Mouse (Mus musculus): ENCODE results near the gene Apba3. TPM values are rescaled to one million over a fixed set of nuclear protein-coding genes. Genes with fewer than 3 reads are reported as not detected.

The Apba3 gene
- 17.8 and 19.1 TPM in 2 replicates for polyA plus RNA-seq (2015; fragmentation: Nextera tagmentation; extraction: Ambion mirVana)

DNA sequence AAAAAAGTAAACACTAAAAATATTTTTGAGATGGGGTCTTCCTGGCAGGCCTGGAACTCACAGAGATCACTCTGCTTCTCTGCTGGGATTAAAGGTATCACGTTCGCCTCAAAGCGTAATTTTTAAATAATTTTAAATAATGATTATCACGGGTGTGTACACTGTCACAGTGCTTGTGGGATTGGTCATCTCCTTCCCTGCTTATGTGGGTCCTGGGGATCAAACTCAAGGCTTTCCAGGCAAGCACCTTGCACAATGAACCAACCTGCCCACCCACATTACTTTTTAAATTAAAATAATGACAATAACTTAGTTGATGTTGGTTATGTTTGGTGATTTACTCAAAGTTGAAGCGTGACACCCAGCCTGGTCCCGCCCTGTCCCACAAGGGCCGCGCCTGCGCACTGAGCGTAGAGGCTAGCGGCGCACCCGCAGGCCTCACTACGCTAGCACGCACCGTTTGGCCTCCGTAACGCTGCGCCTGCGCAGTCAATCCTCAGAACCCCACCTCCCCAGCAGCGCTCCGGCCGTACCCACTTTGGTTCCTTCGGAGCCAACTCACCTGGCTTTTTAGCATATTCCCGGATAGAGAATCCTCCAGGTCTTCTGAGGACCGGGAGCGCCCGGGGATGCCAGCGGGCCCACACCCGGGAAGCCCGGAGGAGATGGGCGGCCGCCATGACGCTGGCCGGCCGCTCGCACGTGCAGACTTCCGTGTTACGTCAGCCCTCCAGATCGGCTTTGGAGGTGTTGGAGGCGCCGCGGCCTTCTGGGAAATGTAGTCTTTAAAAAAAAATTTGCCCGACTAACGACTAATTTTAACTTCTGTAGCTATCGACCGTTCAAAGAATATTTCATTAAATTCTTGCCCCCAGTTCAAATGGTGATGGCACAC is at the start of gene Apba3, which contains the start of gene Mrpl54:
Apba3 (plus strand) TSS at position 750 of the 895 bp plus-strand sequence.
Mrpl54 (minus strand) TSS at position 724 of the 895 bp plus-strand sequence.

DNA sequence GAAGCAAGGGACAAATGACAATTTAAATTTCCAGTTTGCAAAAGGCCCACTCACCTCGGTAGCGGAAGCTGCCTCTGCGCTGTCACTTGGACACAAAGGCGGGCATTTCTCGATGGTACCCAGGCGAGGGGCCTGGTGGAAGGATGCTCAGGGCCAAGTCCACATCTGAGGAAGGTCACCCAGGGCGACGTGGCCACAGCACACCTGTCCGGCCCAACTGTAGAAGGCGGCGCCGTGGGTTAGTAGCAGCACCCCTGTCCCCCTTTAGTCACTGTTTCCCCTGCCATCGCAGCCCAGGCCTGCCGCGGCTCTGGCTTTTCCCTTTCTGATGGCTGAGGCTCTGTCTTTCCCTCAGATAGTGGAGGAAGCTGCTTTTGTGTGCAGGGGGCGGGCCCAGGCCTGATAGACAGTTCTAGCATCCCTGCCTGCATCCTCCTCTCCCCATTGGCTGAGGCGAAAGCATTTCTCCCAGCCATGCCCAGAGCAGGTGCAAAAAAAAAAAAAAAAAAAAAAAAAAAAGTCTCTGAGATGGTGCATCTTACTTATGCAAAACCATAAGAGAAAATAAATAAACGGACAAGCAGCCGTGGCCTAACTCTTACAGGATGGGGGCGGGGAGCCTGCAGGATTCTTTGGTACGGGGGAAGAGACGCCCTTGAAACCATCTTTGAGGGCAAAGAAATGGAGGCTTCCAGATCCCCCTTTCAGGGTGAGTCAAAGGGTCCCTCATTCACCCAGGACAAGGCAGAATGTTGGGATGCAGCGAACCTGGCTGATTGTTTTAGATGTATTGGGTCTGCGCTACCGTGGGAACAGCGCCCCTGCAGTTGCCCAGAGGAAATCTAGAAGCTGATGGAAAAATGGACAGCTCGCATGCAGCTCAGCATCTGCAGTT is 36.1 kb upstream of the Apba3 start, which contains the start of gene Atcay:
Atcay (minus strand) TSS at position 396 of the 895 bp plus-strand sequence.

DNA sequence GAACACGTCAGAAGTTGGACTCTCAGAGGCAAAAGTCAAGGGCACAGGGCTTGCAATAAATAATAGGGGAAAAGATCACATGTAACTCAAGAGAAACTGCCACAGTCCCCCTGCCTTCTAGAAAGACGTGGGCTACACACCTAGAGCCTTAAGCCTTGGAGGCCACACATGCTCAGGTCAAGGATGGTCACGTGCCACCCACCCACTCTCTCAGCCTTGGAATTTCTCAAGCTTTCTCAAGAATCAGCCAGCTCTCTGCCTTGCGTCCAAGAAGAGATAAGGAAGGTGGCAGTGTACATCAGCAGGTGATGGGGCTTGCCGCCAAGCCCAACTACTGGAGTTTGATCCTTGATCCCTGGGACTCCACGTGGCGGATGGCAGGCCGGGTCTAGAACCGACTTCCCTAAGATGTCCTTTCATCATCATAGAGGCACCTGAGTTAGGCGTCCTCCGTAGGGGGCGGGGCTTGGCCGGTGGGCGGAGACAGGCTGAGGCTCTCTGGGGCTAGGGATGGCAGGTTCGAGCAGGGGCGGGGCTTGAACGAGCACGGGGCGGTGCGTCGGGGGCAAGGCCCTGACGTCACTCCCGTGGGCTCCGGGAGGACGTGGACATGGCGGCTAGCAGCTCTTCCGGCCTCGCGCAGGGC is 34.1 kb upstream of the Apba3 start, which contains the start of gene Zfr2:
Zfr2 (plus strand) TSS at position 576 of the 646 bp plus-strand sequence.

DNA sequence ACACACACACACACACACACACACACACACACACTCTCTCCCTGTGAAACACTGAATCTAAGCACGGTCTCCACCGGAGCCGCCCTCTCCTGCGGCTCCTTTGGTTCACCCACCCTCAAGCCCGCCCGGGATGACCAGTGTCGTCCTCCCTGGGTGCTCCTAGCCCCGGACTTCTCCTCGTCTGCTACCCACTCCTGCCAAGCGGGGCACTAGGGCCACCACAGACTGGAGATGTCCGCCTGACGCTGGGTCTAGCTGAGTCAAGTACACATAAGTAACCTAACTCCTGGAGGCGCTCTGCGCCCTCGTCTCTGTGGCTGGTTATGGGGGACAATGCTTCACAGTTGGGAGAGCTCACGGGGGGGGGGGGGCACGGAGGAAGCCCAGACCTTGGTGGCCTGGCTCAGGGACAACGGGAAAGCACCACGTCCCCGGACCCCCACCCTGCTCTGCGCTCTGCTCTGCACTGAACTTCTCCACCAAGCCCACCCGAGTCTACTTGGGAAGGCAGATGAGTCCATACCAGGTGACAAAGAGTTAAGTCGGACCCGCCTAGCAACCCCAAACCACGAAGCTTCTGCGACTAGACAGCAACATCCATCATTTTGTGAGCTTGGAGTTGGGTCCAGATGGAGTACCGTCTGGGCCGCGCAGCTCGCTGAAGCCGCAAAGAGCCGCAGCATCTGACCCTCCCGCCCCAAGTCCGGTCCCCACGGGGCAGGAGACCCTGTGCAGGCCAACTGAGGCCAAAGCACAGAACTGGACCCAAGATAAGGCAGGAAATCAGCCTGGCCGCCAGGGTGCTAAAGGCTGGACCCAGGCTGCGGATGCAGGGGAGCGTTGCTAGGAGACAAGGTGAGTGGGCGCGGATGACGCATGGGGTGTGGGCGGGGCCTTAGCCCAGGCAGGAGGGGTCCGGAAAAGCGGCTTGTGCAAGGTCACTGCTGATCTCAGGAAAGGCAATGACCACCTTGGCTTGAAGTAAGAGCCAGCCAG is 14.0 kb upstream of the Apba3 start, which contains the start of gene Matk:
Matk (plus strand) TSS at position 512 of the 996 bp plus-strand sequence.

DNA sequence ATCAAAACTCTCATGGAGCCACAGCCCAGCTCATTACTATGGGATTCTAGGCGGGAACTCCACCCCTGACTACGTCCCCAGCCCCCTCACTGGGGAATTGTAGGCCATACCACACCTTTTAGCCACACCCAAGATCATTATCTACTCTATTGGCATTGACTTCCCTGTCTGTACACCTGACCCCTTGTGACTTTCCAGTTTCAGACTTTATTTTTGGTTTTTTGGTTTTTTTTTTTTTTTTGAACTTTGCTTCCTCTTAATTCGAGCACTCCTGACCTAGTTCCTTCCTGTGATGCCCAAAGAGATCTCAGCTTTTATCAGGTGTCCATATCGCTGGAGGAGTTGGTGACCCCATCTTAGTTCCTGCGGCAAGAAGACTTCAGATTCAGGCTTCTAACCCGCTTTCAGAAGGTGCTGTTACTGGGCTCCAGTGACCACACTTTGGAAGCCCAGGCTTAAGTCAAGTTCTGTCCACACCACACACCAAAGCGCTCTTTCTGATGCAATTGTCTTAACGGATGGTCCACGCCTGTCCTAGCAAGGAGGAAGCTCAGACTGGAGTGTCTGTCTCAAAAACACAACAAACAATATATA is 24.8 kb downstream of the Apba3 start, which contains the start of gene Tjp3:
Tjp3 (minus strand) TSS at position 71 of the 594 bp plus-strand sequence.

DNA sequence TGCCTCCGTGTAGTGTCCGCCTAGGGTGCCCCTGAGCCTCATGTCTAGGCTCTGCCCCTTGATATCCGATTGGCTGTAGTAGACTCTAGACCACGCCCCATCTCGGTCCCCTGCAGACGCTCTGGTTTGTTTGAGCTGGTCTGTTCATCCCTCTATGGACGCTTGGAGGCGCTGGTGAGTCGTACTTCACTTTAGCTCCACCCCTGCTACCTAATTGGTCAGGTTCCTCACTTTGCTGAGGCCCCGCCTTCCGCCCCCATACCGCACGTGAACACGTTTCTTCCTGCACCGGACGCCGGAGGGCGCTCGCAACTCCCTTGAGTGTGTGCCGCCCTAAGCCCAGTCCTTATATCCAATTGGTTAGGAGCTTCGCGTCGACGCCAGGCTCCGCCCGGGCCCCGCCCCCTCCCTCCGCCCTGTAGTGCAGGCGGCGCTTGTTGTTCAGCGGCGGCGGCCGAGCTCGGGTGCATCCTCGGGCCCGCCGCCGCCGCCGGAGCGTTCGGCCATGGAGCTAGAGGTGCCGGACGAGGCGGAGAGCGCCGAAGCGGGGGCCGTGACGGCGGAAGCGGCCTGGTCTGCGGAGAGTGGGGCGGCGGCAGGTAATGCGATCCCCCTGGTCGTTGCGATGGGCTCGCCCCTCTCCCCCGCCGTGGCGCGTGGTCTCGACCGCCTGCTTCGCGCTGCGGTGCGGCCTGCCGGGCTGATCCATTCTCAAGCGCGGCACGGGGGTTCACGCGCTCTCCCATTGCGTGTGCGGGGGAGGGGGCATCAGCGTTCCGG is 26.0 kb downstream of the Apba3 start, which contains the start of gene Pip5k1c:
Pip5k1c (plus strand) TSS at position 410 of the 780 bp plus-strand sequence.

DNA sequence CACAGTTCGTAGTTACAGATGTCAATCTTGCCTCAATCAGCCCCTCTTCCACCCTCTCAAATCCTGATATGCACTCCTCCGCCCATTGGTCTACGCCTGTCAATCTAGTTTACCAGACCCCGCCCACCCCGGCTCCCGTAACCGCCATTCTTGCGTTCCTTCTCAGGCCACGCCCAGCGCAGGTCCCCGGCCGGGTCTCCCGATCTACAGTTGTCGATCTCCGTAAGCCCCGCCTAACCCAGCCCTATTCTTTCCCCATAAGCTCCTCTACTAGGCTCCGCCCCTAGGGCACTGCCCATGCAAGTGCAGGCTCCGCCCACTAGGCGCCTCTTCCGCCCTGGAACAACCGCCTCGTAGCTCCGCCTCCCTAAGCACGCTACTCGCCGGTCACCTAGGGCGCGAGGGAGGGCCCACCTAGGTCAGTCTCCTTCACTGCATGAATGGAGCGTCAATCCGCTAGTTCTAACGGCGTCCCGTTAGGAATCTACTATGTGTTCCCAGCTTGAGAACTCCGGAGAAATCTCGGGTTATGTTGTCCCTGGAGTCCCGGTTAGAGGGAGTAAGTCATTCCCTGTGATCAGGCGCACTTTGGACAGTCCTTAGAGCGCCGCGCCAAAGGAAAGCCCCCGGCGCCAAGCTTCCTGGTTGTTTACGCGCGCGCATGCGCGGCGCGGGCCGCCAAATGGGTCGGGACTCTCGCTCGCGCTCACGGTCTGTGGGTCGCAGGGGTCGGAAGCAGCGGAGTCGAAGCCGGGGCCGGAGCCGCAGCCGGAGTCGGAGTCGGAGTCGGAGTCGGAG is 54.0 kb downstream of the Apba3 start, which contains the start of gene Cactin:
Cactin (plus strand) TSS at position 554 of the 798 bp plus-strand sequence.

Other genes with a start within 250 kb of the Apba3 start
- gene Diras1, start 241.3 kb upstream of the Apba3 start, polyA plus RNA-seq (2015; fragmentation: Nextera tagmentation; extraction: Ambion mirVana) = not detected in 2 replicates
- 5.5 and 7.1 TPM in 2 replicates for gene Slc39a3, start 229.5 kb upstream of the Apba3 start, polyA plus RNA-seq (2015; fragmentation: Nextera tagmentation; extraction: Ambion mirVana)
- gene Sgta, start 206.8 kb upstream of the Apba3 start, polyA plus RNA-seq (2015; fragmentation: Nextera tagmentation; extraction: Ambion mirVana) = 54.6 and 63.6 TPM in 2 replicates
- gene Thop1, start 196.9 kb upstream of the Apba3 start, polyA plus RNA-seq (2015; fragmentation: Nextera tagmentation; extraction: Ambion mirVana) = 19.3 and 20.4 TPM in 2 replicates
- 0.30 and 0.38 TPM in 2 replicates for gene Creb3l3, start 168.1 kb upstream of the Apba3 start, polyA plus RNA-seq (2015; fragmentation: Nextera tagmentation; extraction: Ambion mirVana)
- 93.5 and 93.8 TPM in 2 replicates for gene Map2k2, start 161.0 kb upstream of the Apba3 start, polyA plus RNA-seq (2015; fragmentation: Nextera tagmentation; extraction: Ambion mirVana)
- 59.5 and 59.9 TPM in 2 replicates for gene Zbtb7a, start 131.7 kb upstream of the Apba3 start, polyA plus RNA-seq (2015; fragmentation: Nextera tagmentation; extraction: Ambion mirVana)
- gene Pias4, start 99.0 kb upstream of the Apba3 start, polyA plus RNA-seq (2015; fragmentation: Nextera tagmentation; extraction: Ambion mirVana) = 25.3 and 25.7 TPM in 2 replicates
- gene Eef2, start 90.3 kb upstream of the Apba3 start, polyA plus RNA-seq (2015; fragmentation: Nextera tagmentation; extraction: Ambion mirVana) = 454 and 484 TPM in 2 replicates
- 22.4 and 23.8 TPM in 2 replicates for gene Dapk3, start 84.0 kb upstream of the Apba3 start, polyA plus RNA-seq (2015; fragmentation: Nextera tagmentation; extraction: Ambion mirVana)
- not detected in 2 replicates for gene 4930442H23Rik, start 83.1 kb upstream of the Apba3 start, polyA plus RNA-seq (2015; fragmentation: Nextera tagmentation; extraction: Ambion mirVana)
- not detected in 2 replicates for gene Nmrk2, start 64.9 kb upstream of the Apba3 start, polyA plus RNA-seq (2015; fragmentation: Nextera tagmentation; extraction: Ambion mirVana)
- gene Atcay, start 36.1 kb upstream of the Apba3 start, polyA plus RNA-seq (2015; fragmentation: Nextera tagmentation; extraction: Ambion mirVana) = not detected in 2 replicates
- 0.65 and 0.82 TPM in 2 replicates for gene Zfr2, start 33.8 kb upstream of the Apba3 start, polyA plus RNA-seq (2015; fragmentation: Nextera tagmentation; extraction: Ambion mirVana)
- gene Matk, start 14.0 kb upstream of the Apba3 start, polyA plus RNA-seq (2015; fragmentation: Nextera tagmentation; extraction: Ambion mirVana) = 4.1 and 6.0 TPM in 2 replicates
- gene Mrpl54, start within 50 bp of the Apba3 start, polyA plus RNA-seq (2015; fragmentation: Nextera tagmentation; extraction: Ambion mirVana) = 126 and 131 TPM in 2 replicates
- gene Tjp3, start 24.6 kb downstream of the Apba3 start, polyA plus RNA-seq (2015; fragmentation: Nextera tagmentation; extraction: Ambion mirVana) = 0.53 and 1.2 TPM in 2 replicates
- gene Pip5k1c, start 26.0 kb downstream of the Apba3 start, polyA plus RNA-seq (2015; fragmentation: Nextera tagmentation; extraction: Ambion mirVana) = 15.4 and 20.0 TPM in 2 replicates
- gene Cactin, start 54.1 kb downstream of the Apba3 start, polyA plus RNA-seq (2015; fragmentation: Nextera tagmentation; extraction: Ambion mirVana) = 27.4 and 29.3 TPM in 2 replicates
- gene Tbxa2r, start 61.8 kb downstream of the Apba3 start, polyA plus RNA-seq (2015; fragmentation: Nextera tagmentation; extraction: Ambion mirVana) = 13.1 and 18.9 TPM in 2 replicates
- gene Gipc3, start 76.3 kb downstream of the Apba3 start, polyA plus RNA-seq (2015; fragmentation: Nextera tagmentation; extraction: Ambion mirVana) = 0.05 and 0.08 TPM in 2 replicates
- 48.0 and 50.8 TPM in 2 replicates for gene Hmg20b, start 83.5 kb downstream of the Apba3 start, polyA plus RNA-seq (2015; fragmentation: Nextera tagmentation; extraction: Ambion mirVana)
- gene Mfsd12, start 90.5 kb downstream of the Apba3 start, polyA plus RNA-seq (2015; fragmentation: Nextera tagmentation; extraction: Ambion mirVana) = 14.5 and 14.7 TPM in 2 replicates
- gene 4930404N11Rik, start 98.9 kb downstream of the Apba3 start, polyA plus RNA-seq (2015; fragmentation: Nextera tagmentation; extraction: Ambion mirVana) = 2.2 and 2.5 TPM in 2 replicates
- gene Fzr1, start 111.6 kb downstream of the Apba3 start, polyA plus RNA-seq (2015; fragmentation: Nextera tagmentation; extraction: Ambion mirVana) = 142 and 145 TPM in 2 replicates
- gene Dohh, start 117.5 kb downstream of the Apba3 start, polyA plus RNA-seq (2015; fragmentation: Nextera tagmentation; extraction: Ambion mirVana) = 71.6 and 73.6 TPM in 2 replicates
- 1.6 and 1.8 TPM in 2 replicates for gene Gm48551, start 117.5 kb downstream of the Apba3 start, polyA plus RNA-seq (2015; fragmentation: Nextera tagmentation; extraction: Ambion mirVana)
- gene Gm48552, start 122.0 kb downstream of the Apba3 start, polyA plus RNA-seq (2015; fragmentation: Nextera tagmentation; extraction: Ambion mirVana) = 0.59 TPM in 1 of 2 replicates, not detected in the other
- 2.9 and 3.5 TPM in 2 replicates for gene Smim24, start 126.1 kb downstream of the Apba3 start, polyA plus RNA-seq (2015; fragmentation: Nextera tagmentation; extraction: Ambion mirVana)
- 23.4 and 30.6 TPM in 2 replicates for gene Nfic, start 188.7 kb downstream of the Apba3 start, polyA plus RNA-seq (2015; fragmentation: Nextera tagmentation; extraction: Ambion mirVana)
- 0.07 and 0.20 TPM in 2 replicates for gene Celf5, start 215.7 kb downstream of the Apba3 start, polyA plus RNA-seq (2015; fragmentation: Nextera tagmentation; extraction: Ambion mirVana)
- 34.4 and 39.8 TPM in 2 replicates for gene Ncln, start 229.4 kb downstream of the Apba3 start, polyA plus RNA-seq (2015; fragmentation: Nextera tagmentation; extraction: Ambion mirVana)
- gene S1pr4, start 233.2 kb downstream of the Apba3 start, polyA plus RNA-seq (2015; fragmentation: Nextera tagmentation; extraction: Ambion mirVana) = 16.0 and 23.3 TPM in 2 replicates